Mouse (Mus musculus): ENCODE data around the gene Rps2.

GRCm38 (mm10) chr17:24717943-24718342 is at the start of gene Rps2, which contains the start of gene Rnf151:
- TF ChIP-seq CTCF (IDR thresholded peaks at IDR 0.05; ENCODE audit: low read depth, low read length) (no peak), POLR2A (IDR thresholded peaks at IDR 0.05; ENCODE audit: borderline replicate concordance, low read depth, low read length) (no peak)
